Mouse (Mus musculus): Measurements from ENCODE around the gene Rasgrp4. TPM values are rescaled to one million over a fixed set of nuclear protein-coding genes. Genes with fewer than 3 reads are reported as not detected.
A peak's percentile ranks its signal among the peaks of the same experiment; 100 is the strongest.
"Not testable (repeated sequence)": the region's sequence is repeated elsewhere in the genome, so short reads cannot be mapped to it uniquely, and the experiment has no call there.

Gene Rasgrp4
- polyA plus RNA-seq, 1 experiment = 0.31 TPM

DNA sequence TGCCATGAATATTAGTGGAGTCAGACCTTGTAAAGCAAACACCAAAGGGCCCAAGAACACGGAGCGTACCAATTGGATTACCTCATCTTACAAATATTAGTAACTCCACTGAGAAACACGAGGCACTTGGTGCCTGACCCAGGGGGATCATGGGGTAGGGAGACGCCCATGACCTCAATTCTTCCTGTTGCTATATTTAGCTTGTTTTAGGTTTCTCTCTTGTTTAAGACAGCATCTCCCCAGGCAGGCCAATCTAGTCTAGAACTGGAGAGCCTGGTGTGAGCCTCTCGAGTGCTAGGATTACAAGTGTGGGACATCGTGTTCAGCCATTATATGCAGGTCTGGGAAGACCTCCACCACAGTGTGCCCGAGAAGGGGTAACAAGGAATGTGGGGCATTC, 44.7 kb downstream of the Rasgrp4 start:
- H3K27ac ChIP-seq (ENCODE audit: control insufficient read depth, insufficient read depth, low read depth, low read length) = no peak overlapping the region
- no peaks in the 10 kb centered on the region; the same call in none of the 2 replicates for H3K36me3 ChIP-seq (ENCODE audit: control insufficient read depth, insufficient read depth, low read length)
- TF ChIP-seq POLR2A (IDR thresholded peaks at IDR 0.05; ENCODE audit: control insufficient read depth, low read depth, low read length) (no peak), CTCF (IDR thresholded peaks at IDR 0.05; ENCODE audit: control insufficient read depth, insufficient read depth, insufficient replicate concordance, low read depth, low read length) (no peak)
- H3K4me3 ChIP-seq (ENCODE audit: control insufficient read depth, low read depth, low read length) = peak overlapping the region; percentile 100
- no peaks in the 10 kb centered on the region for H3K27me3 ChIP-seq (ENCODE audit: control insufficient read depth, insufficient read depth, low read length)
- peaks cover 7% of the 10 kb centered on the region for H3K4me1 ChIP-seq (ENCODE audit: control insufficient read depth, insufficient read depth, low read length)

DNA sequence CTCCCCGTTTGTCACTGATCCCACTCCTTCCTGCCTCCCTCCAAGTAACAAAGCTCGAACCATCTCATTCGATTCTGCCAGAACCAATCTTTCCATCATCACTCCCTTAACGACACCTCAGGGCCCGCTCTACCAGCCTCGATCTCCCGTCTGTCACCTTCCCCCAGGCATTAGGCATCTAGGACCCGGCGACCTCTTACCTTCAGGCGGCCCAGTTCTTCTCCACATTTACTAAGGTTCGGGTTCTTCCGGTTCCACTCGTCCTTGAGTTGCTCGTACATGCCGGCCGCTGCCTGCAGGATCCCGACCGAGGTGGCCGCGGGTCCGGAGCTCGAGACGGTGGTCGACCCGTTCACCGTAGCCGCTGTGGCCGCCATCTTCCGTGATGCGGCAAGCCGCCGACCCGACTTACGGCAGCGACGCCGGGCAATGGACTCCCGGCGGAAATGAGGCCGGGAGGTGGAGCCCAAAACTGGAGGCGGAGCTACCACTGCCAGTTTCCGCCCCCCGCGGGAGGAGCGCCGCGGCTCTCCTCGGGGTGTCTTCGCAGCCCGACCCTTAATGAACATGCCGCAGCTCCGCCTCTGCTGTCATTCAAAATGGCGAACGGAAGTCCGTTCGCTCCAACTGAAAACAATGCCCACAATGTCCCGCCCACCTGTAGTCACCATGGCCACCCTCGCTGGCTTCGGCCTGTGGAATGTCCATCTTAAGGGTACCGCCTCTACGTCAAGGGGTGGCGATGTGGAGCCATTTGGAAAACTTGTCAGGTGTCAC, 45.6 kb downstream of the Rasgrp4 start, which contains the start of gene Psmd8:
Gene Psmd8 (minus strand): TSS at position 625 of the 777 bp plus-strand sequence.
- H3K27ac ChIP-seq (ENCODE audit: control insufficient read depth, insufficient read depth, low read depth, low read length) = peak within 1 kb of the TSS; percentile 99
- peaks cover 7% of the 10 kb centered on the region for H3K4me1 ChIP-seq (ENCODE audit: control insufficient read depth, insufficient read depth, low read length)
- H3K36me3 ChIP-seq (ENCODE audit: control insufficient read depth, insufficient read depth, low read length) = no peaks in the 10 kb centered on the region; the same call in none of the 2 replicates

DNA sequence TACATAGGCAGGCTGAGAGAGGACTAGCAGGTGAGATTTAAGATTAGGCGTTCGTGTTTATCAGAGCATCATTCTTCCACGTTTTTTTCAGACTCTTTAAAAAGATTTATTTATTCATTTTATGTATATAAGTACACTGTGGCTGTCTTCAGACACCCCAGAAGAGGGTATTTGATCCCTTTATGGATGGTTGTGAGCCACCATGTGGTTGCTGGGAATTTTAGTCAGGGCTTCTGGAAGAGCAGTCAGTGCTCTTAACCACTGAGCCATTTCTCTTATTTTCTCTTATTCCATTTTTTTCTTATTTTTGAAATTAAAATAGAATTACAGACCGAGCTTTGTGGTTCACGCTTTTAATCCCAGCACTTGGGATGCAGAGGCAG, 46.2 kb downstream of the Rasgrp4 start:
- peak overlapping the region; percentile 99 for H3K27ac ChIP-seq (ENCODE audit: control insufficient read depth, insufficient read depth, low read depth, low read length)
- peaks cover 7% of the 10 kb centered on the region for H3K4me1 ChIP-seq (ENCODE audit: control insufficient read depth, insufficient read depth, low read length)
- peak overlapping the region; percentile 100 for H3K4me3 ChIP-seq (ENCODE audit: control insufficient read depth, low read depth, low read length)
- TF ChIP-seq CTCF (IDR thresholded peaks at IDR 0.05; ENCODE audit: control insufficient read depth, insufficient read depth, insufficient replicate concordance, low read depth, low read length) (no peak), POLR2A (IDR thresholded peaks at IDR 0.05; ENCODE audit: control insufficient read depth, low read depth, low read length) (no peak)
- H3K27me3 ChIP-seq (ENCODE audit: control insufficient read depth, insufficient read depth, low read length) = no peaks in the 10 kb centered on the region
- no peaks in the 10 kb centered on the region; the same call in none of the 2 replicates for H3K36me3 ChIP-seq (ENCODE audit: control insufficient read depth, insufficient read depth, low read length)

More for the DNA sequence above, 45.6 kb downstream of the Rasgrp4 start, which contains the start of gene Psmd8:
- TF ChIP-seq CTCF (IDR thresholded peaks at IDR 0.05; ENCODE audit: control insufficient read depth, insufficient read depth, insufficient replicate concordance, low read depth, low read length) (peak; percentile 23; the same call in 1 of the 2 replicates), POLR2A (IDR thresholded peaks at IDR 0.05; ENCODE audit: control insufficient read depth, low read depth, low read length) (peak; percentile 85)
- Histone ChIP-seq H3K4me3 (ENCODE audit: control insufficient read depth, low read depth, low read length) (peak within 1 kb of the TSS; percentile 100), H3K27me3 (ENCODE audit: control insufficient read depth, insufficient read depth, low read length) (no peaks in the 10 kb centered on the region)

DNA sequence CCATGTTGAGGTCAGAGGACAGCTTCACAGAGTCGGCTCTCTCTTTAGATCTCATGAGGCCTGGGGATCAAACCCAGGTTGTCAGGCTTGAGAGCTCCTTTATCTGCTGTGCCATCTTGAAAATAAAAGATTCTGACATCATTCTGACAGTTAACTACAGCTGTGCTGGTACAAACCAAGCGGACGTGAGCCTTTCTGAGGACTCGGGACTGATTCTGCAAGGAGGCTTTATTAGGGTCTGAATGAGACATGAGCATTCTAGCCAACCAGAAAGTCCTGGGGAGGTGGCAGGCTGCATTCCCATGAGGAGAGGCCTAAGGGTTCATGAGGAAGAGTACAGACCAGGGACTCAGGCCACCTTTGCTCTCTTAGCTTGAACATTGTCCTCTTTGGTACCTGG, 46.7 kb downstream of the Rasgrp4 start:
- H3K27me3 ChIP-seq (ENCODE audit: control insufficient read depth, insufficient read depth, low read length); H3K36me3 ChIP-seq (ENCODE audit: control insufficient read depth, insufficient read depth, low read length); H3K4me1 ChIP-seq (ENCODE audit: control insufficient read depth, insufficient read depth, low read length); H3K27ac ChIP-seq (ENCODE audit: control insufficient read depth, insufficient read depth, low read depth, low read length): not testable (repeated sequence)
- peak overlapping the region; percentile 100 for H3K4me3 ChIP-seq (ENCODE audit: control insufficient read depth, low read depth, low read length)

DNA sequence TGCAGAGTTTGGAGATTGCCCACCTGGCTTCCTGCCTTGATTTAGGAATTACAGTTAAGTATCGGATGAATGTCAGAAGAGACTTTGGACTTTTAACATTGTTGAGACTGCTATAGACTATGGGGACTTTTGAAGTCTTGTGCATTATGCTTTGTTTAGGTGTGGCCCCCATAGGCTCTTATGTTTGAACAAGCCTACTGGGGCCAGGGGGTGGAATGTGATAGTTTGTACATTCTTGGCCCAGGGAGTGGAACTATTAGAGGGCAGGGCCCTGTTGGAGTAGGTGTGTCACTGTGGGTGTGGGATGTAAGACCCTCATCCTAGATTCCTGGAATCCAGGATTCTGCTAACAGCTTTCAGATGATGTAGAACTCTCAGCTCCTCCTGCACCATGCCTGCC, 59.6 kb downstream of the Rasgrp4 start:
- not testable (repeated sequence) for H3K4me1 ChIP-seq (ENCODE audit: control insufficient read depth, insufficient read depth, low read length); H3K4me3 ChIP-seq (ENCODE audit: control insufficient read depth, low read depth, low read length); H3K27me3 ChIP-seq (ENCODE audit: control insufficient read depth, insufficient read depth, low read length); H3K27ac ChIP-seq (ENCODE audit: control insufficient read depth, insufficient read depth, low read depth, low read length); H3K36me3 ChIP-seq (ENCODE audit: control insufficient read depth, insufficient read depth, low read length)

DNA sequence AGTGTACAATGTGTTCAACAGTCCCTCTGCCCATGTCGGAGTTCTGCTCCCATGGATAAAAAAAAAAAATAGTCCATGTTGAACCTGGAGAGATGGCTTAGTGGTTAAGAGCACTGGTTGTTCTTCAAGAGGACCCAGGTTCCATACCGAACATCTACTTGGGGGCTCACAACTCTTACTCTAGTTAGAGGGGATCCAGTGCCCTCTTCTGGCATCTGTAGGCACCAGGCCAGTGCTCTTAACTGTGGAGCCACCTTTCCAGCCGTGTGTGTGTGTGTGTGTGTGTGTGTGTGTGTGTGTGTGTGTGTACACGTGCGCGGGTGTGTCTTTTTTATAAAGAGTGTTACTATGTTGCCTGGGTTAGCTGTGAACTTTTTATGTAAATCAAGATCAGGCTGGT, 67.9 kb downstream of the Rasgrp4 start:
- no peak overlapping the region for H3K27ac ChIP-seq (ENCODE audit: control insufficient read depth, insufficient read depth, low read depth, low read length)
- TF ChIP-seq POLR2A (IDR thresholded peaks at IDR 0.05; ENCODE audit: control insufficient read depth, low read depth, low read length) = no peak
- TF ChIP-seq CTCF (IDR thresholded peaks at IDR 0.05; ENCODE audit: control insufficient read depth, insufficient read depth, insufficient replicate concordance, low read depth, low read length) = no peak
- H3K4me1 ChIP-seq (ENCODE audit: control insufficient read depth, insufficient read depth, low read length) = no peaks in the 10 kb centered on the region
- H3K36me3 ChIP-seq (ENCODE audit: control insufficient read depth, insufficient read depth, low read length) = no peaks in the 10 kb centered on the region
- H3K27me3 ChIP-seq (ENCODE audit: control insufficient read depth, insufficient read depth, low read length) = no peaks in the 10 kb centered on the region
- H3K4me3 ChIP-seq (ENCODE audit: control insufficient read depth, low read depth, low read length) = no peak overlapping the region

Other genes with a start within 250 kb of the Rasgrp4 start
- 73.9 and 77.5 TPM in 2 replicates for gene Actn4, start 172.5 kb upstream of the Rasgrp4 start, polyA plus RNA-seq (2012; rRNA removed)
- gene Eif3k, start 153.0 kb upstream of the Rasgrp4 start, polyA plus RNA-seq (2012; rRNA removed) = 379 and 426 TPM in 2 replicates
- gene Map4k1, start 152.8 kb upstream of the Rasgrp4 start, polyA plus RNA-seq (2012; rRNA removed) = 58.8 and 83.2 TPM in 2 replicates
- 0.70 and 1.1 TPM in 2 replicates for gene Ryr1, start 9.7 kb upstream of the Rasgrp4 start, polyA plus RNA-seq (2012; rRNA removed)
- 194 and 338 TPM in 2 replicates for gene Fam98c, start 21.4 kb downstream of the Rasgrp4 start, polyA plus RNA-seq (2012; rRNA removed)
- 506 and 536 TPM in 2 replicates for gene Ggn, start 35.4 kb downstream of the Rasgrp4 start, polyA plus RNA-seq (2012; rRNA removed)
- gene Spred3, start 35.6 kb downstream of the Rasgrp4 start, polyA plus RNA-seq (2012; rRNA removed) = 40.9 and 41.8 TPM in 2 replicates
- 362 and 383 TPM in 2 replicates for gene Psmd8, start 45.9 kb downstream of the Rasgrp4 start, polyA plus RNA-seq (2012; rRNA removed)
- gene Catsperg1, start 79.2 kb downstream of the Rasgrp4 start, polyA plus RNA-seq (2012; rRNA removed) = 222 and 254 TPM in 2 replicates
- gene Kcnk6, start 97.7 kb downstream of the Rasgrp4 start, polyA plus RNA-seq (2012; rRNA removed) = 4.8 and 5.8 TPM in 2 replicates
- 321 and 371 TPM in 2 replicates for gene Yif1b, start 103.5 kb downstream of the Rasgrp4 start, polyA plus RNA-seq (2012; rRNA removed)
- 0.15 and 0.29 TPM in 2 replicates for gene 2200002D01Rik, start 113.6 kb downstream of the Rasgrp4 start, polyA plus RNA-seq (2012; rRNA removed)
- gene Spint2, start 147.1 kb downstream of the Rasgrp4 start, polyA plus RNA-seq (2012; rRNA removed) = 146 and 160 TPM in 2 replicates
- 11.3 and 11.9 TPM in 2 replicates for gene Ppp1r14a, start 154.5 kb downstream of the Rasgrp4 start, polyA plus RNA-seq (2012; rRNA removed)
- 8.0 and 8.6 TPM in 2 replicates for gene Dpf1, start 169.1 kb downstream of the Rasgrp4 start, polyA plus RNA-seq (2012; rRNA removed)